ENCODE assay signal across 9 mouse cellular contexts in the genomic region with DNA sequence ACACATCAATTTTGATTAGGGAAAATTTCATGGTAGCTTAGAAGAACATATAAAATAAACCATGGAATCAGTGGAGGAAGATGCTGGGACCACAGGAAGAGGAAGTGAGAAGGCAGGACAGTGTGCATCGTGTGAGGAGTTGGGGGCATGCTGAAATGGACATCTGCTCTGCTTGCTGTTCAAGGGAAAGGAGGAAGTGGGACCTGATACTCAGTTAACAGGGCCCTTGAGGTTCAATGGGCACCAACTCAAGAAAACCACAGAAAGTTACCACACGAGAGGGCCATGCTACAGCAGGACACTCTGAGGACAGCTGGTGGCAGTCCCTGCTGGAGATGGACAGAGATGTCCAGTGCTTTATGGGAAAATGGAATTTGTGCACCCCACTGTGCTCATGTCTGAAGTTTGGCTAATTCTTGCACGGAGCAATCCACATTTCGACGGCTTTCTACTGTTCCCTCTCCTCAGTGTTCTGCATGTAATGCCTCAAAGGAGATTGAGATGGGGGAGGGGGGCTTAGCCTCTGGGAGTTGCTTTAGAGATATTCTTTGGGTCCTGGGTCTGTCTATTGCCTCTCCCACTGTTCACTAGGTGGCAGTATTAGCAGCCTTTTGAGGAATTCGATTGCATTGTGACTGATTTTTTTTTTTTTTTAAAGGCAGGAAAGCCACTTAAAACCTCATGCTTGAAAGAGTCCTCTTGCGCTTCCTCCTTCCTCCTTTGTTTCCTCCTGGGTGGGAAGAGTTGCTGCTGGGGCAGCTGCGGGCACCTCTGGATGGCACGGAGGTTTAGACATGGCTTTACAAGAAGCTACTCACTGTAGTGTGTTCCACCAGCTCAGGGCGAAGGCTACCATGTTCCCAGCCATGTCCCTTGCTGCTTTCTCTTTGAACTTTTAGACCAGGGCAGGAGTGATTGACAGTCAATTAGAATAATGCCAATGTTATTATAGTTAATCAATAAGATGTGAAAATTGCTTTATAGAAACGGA.
DNase-seq lines count a peak whose midpoint lies in the region; ATAC-seq and TF ChIP-seq lines count a peak whose summit lies in the region.
"Had no signal": no experiment of that assay in that cellular context is flagged by ENCODE, and none has a peak within 500 bp of the region (broad histone marks: within the 10 kb centered on the region; RNA-seq: fewer than 3 reads in every experiment).

No protein-coding gene starts in this region.

- H3K4me2 ChIP-seq in forebrain, embryonic 12.5 days = 0 out of 2 replicates have a peak overlapping the region, but pooled peaks have one; percentile 13
- H3K4me2 ChIP-seq: stomach, embryonic 15.5 days had no signal

- intact Hi-C loops in heart, adult 2 months (cut with DNase I) = loop anchor here (1.0 to 5.0 kb wide), 3 partner anchors 61 to 281 kb away; no protein-coding TSS in a partner anchor
- intact Hi-C loops in heart, postnatal 25 days (cut with DNase I) = loop anchor here (1.0 to 5.0 kb wide), 3 partner anchors 110 to 382 kb away; no protein-coding TSS in a partner anchor

- peaks cover 4% of the 10 kb centered on the region for H3K4me1 ChIP-seq in heart, adult 2 months (ENCODE audit: control insufficient read depth, insufficient read depth, low read length)
- H3K4me1 ChIP-seq in MEL (ENCODE audit: control insufficient read depth in 1 of 2, insufficient read depth in 2 of 2, low read length in 2 of 2) = peaks cover 10 to 33% of the 10 kb centered on the region in 2 experiments
- peaks cover 8% of the 10 kb centered on the region for H3K4me1 ChIP-seq in forebrain, embryonic 12.5 days

- TF ChIP-seq EP300 in heart, adult 2 months (IDR thresholded peaks at IDR 0.05; ENCODE audit: insufficient read depth, low read depth, low read length) = no peak
- no peak for TF ChIP-seq EP300 in MEL (IDR thresholded peaks at IDR 0.05; ENCODE audit: low read depth in 1 of 2, low read length in 2 of 2)

- peak; percentile 81 for TF ChIP-seq CTCF in heart, adult 2 months (IDR thresholded peaks at IDR 0.05)
- peak; percentile 33 to 72 (median 58); a peak in 5 of 6 replicates for TF ChIP-seq CTCF in MEL (IDR thresholded peaks at IDR 0.05 in 2 of 3, conservative IDR thresholded peaks at IDR 0.05 in 1 of 3; ENCODE audit: control insufficient read depth in 1 of 3, insufficient read depth in 1 of 3, low read depth in 2 of 3, low read length in 3 of 3, poor library complexity in 1 of 3, severe bottlenecking in 1 of 3)

- TF ChIP-seq RAD21 in MEL (IDR thresholded peaks at IDR 0.05; ENCODE audit: low read depth, low read length) = peak; percentile 74

- no peaks in the 10 kb centered on the region for H3K9me3 ChIP-seq in MEL (replicated peaks; ENCODE audit: insufficient read depth, low read length)
- H3K9me3 ChIP-seq in forebrain, embryonic 12.5 days = no peaks in the 10 kb centered on the region
- H3K9me3 ChIP-seq: stomach, embryonic 15.5 days had no signal

- DNase-seq in heart, adult 2 months = peak in 1 of 2 experiments; percentile 17
- no peak for DNase-seq in heart, postnatal 25 days (ENCODE audit: low spot score)
- peak; percentile 56 for DNase-seq in MEL (ENCODE audit: low read depth, low spot score)
- peak; percentile 10 for DNase-seq in induced T-regulatory cell, adult 2 months (ENCODE audit: low read depth)
- DNase-seq in lung, postnatal 14 days = peak; percentile 50
- DNase-seq in retina, postnatal 7 days (ENCODE audit: low read depth, low spot score) = peak; percentile 75
- no peak for DNase-seq in testis, postnatal 10 days (ENCODE audit: low spot score)

- WGBS in heart, adult 2 months = 35% methylated on average over 11 of the region's 11 CpGs
- 38% methylated on average over 11 of the region's 11 CpGs for WGBS in forebrain, embryonic 12.5 days

- no peaks in the 10 kb centered on the region for H3K36me3 ChIP-seq in heart, adult 2 months (ENCODE audit: control insufficient read depth, insufficient read depth, low read length)
- peaks cover 0 to 17% of the 10 kb centered on the region in 2 experiments; a peak in 2 of 4 replicates for H3K36me3 ChIP-seq in MEL (ENCODE audit: control insufficient read depth in 1 of 2, insufficient read depth in 2 of 2, low read length in 2 of 2)
- H3K36me3 ChIP-seq in forebrain, embryonic 12.5 days (replicated peaks) = no peaks in the 10 kb centered on the region
- H3K36me3 ChIP-seq: stomach, embryonic 15.5 days had no signal

- TF ChIP-seq POLR2A in heart, adult 2 months (IDR thresholded peaks at IDR 0.05; ENCODE audit: insufficient read depth, low read depth, low read length) = no peak
- TF ChIP-seq POLR2A in MEL (IDR thresholded peaks at IDR 0.05; ENCODE audit: control insufficient read depth in 1 of 2, insufficient read depth in 1 of 2, low read depth in 1 of 2, low read length in 2 of 2, poor library complexity in 1 of 2) = no peak

- ATAC-seq in forebrain, embryonic 12.5 days (ENCODE audit: low FRiP score) = peak; percentile 73; the same call in 1 of the 2 replicates

- no peaks in the 10 kb centered on the region for H3K27me3 ChIP-seq in heart, adult 2 months (ENCODE audit: control insufficient read depth, insufficient read depth, low read length)
- H3K27me3 ChIP-seq in MEL (ENCODE audit: control insufficient read depth in 1 of 2, insufficient read depth in 2 of 2, low read length in 2 of 2) = no peaks in the 10 kb centered on the region
- H3K27me3 ChIP-seq in forebrain, embryonic 12.5 days = no peaks in the 10 kb centered on the region
- H3K27me3 ChIP-seq: stomach, embryonic 15.5 days had no signal

- no peaks in the 10 kb centered on the region for H3K79me2 ChIP-seq in heart, adult 2 months (replicated peaks; ENCODE audit: control insufficient read depth, insufficient read depth, low read length)
- no peaks in the 10 kb centered on the region for H3K79me2 ChIP-seq in MEL (ENCODE audit: control insufficient read depth, insufficient read depth, low read length, poor library complexity)

- no peak overlapping the region for H3K27ac ChIP-seq in heart, adult 2 months
- no peak overlapping the region for H3K27ac ChIP-seq in MEL (ENCODE audit: control insufficient read depth, low read depth, low read length)
- H3K27ac ChIP-seq in forebrain, embryonic 12.5 days = no peak overlapping the region
- H3K27ac ChIP-seq: stomach, embryonic 15.5 days had no signal

- H3K4me3 ChIP-seq in heart, adult 2 months = no peak overlapping the region
- H3K4me3 ChIP-seq in MEL (ENCODE audit: control insufficient read depth in 1 of 2, insufficient read depth in 1 of 2, low read depth in 2 of 2, low read length in 2 of 2) = no peak overlapping the region
- H3K4me3 ChIP-seq in forebrain, embryonic 12.5 days (replicated peaks) = no peak overlapping the region
- H3K4me3 ChIP-seq: stomach, embryonic 15.5 days had no signal

- H3K9ac ChIP-seq in heart, adult 2 months (ENCODE audit: low read depth, low read length) = no peak overlapping the region
- H3K9ac ChIP-seq in MEL (ENCODE audit: control insufficient read depth, low read depth, low read length, poor library complexity, severe bottlenecking) = no peak overlapping the region
- H3K9ac ChIP-seq in forebrain, embryonic 12.5 days = no peak overlapping the region
- H3K9ac ChIP-seq: stomach, embryonic 15.5 days had no signal

TF ChIP-seq in MEL, 35 proteins besides CTCF, POLR2A, EP300 and RAD21:
- TF ChIP-seq SMC3 (IDR thresholded peaks at IDR 0.05; ENCODE audit: low read depth, low read length) (peak; percentile 63), ETS1 (IDR thresholded peaks at IDR 0.05; ENCODE audit: low read depth, low read length) (no peak), ZNF384 (IDR thresholded peaks at IDR 0.05; ENCODE audit: low read depth, low read length) (peak; percentile 98), ZC3H11A (IDR thresholded peaks at IDR 0.05; ENCODE audit: low read depth, low read length) (peak; percentile 48; the same call in 1 of the 2 replicates)

Comparison
In these comparisons a context has a peak if more than half of its experiments do, and no peak if none do; other contexts are left out.
1. DNase-seq: peak in MEL (single experiment), induced T-regulatory cell, adult 2 months (single experiment), lung, postnatal 14 days (single experiment) and retina, postnatal 7 days (single experiment); none in heart, postnatal 25 days (single experiment) and testis, postnatal 10 days (single experiment).